Mouse (Mus musculus) duodenum, adult 2 months (tissue): Measurements from ENCODE around the gene Vdr. TPM values are rescaled to one million over a fixed set of nuclear protein-coding genes. Genes with fewer than 3 reads are reported as not detected.

Experiments used
- polyA plus RNA-seq: library from polyadenylated mRNA; depleted of rRNA; stranded (reverse); fragments of >200 nt; gene quantifications from 2 replicates; pipeline ENCODE4 v1.2.3, GENCODE M21; 2012; ENCODE audit warnings: low replicate concordance; rRNA removed

The Vdr gene
- polyA plus RNA-seq, result 128 and 210 TPM in 2 replicates

DNA sequence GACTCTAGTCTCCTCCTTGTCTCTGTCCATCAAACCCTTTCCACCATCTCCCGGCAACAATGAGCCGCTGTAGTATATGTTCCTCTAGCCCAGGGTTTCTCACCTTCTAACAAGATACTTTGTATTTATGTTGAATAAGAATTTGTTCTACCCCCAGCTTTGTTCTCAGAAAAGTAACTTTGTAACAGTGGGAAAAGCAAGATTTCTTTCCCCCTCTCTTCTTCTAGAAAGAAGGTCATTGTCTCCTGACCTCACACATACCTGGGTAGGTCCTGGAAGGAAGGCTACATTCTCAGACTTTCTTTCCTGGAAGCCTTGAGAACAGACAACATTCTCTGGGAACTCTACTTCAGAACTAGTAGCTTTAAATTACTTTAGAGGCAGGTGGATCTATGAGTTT is at the start of gene Vdr:
Gene Vdr, minus strand, starts transcription at position 101 of the 400 bp plus-strand sequence.

DNA sequence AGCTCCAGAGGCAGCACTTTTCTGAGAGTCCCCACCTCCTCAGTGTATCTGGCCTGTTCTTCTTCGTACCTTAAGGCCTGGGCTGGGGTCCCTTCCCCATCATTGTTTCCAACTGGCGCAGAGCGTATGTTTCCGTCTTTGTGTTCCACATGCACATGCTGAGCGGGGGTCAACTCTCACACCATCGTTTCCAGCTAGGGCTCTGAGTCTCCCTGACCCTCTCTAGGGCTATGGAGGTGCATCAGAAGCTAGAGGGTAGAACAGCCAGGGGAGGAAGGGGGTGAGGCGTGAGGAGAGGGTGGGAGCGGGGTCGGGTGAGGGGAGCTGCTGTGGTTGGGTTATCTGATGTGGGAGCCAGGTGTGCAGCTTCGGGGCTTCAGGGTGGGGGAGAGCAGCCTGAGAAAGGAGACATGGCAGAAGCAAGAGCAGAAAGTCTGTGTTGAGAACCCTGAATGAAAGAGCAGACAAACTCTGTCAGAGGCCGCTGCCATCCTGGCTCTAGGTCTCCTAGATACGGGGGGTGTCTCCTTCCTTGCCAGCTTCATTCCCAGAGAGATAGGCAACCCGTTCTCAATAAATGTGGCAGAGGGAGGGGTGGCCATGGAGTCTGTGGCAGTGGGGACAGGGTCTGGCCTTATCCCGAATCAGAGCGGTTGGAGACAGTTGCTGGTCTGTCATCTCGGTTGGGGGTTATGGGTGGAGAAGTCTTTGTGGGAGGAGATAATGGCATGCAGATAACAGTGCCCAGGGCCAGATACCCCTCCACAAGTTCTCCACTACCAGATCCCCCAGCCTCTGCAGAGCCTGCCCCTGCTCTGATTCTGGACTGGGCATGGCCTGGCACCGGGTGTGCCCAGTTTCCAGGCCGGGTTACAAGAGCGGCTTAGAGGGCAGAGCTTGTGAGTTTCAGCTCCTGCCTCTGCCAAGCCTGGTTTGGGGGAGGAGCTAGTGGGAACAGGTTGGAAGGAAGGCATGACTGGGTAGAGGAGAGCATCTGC is 66.1 kb downstream of the Vdr start, which contains the start of gene Hdac7:
Gene Hdac7, minus strand, starts transcription at position 466 of the 998 bp plus-strand sequence.

Other genes starting within 250 kb of the Vdr start
- 0.76 and 0.82 TPM in 2 replicates for gene Rpap3, start 204.8 kb downstream of the Vdr start, polyA plus RNA-seq
- 0.26 and 0.33 TPM in 2 replicates for gene Endou, start 179.3 kb downstream of the Vdr start, polyA plus RNA-seq
- gene Rapgef3, start 142.7 kb downstream of the Vdr start, polyA plus RNA-seq, result 11.4 and 28.2 TPM in 2 replicates
- 21.6 and 26.1 TPM in 2 replicates for gene Slc48a1, start 132.1 kb downstream of the Vdr start, polyA plus RNA-seq
- 22.8 and 27.4 TPM in 2 replicates for gene Hdac7, start 66.1 kb downstream of the Vdr start, polyA plus RNA-seq
- gene Tmem106c, start 53.6 kb upstream of the Vdr start, polyA plus RNA-seq, result 8.1 and 10.1 TPM in 2 replicates
- not detected in 2 replicates for gene Col2a1, start 94.1 kb upstream of the Vdr start, polyA plus RNA-seq
- 5.7 and 7.5 TPM in 2 replicates for gene Pfkm, start 182.0 kb upstream of the Vdr start, polyA plus RNA-seq
- 3.9 and 5.1 TPM in 2 replicates for gene Senp1, start 183.1 kb upstream of the Vdr start, polyA plus RNA-seq